Mouse (Mus musculus): ENCODE data around the gene Olfm2. TPM values are rescaled to one million over a fixed set of nuclear protein-coding genes. Genes with fewer than 3 reads are reported as not detected.
A peak's percentile ranks its signal among the peaks of the same experiment; 100 is the strongest.

Olfm2 gene
- under 1 TPM in 3 of 4 experiments, not detected in 1; 0.16 to 0.22 (median 0.22) TPM for total RNA-seq (2022)

DNA sequence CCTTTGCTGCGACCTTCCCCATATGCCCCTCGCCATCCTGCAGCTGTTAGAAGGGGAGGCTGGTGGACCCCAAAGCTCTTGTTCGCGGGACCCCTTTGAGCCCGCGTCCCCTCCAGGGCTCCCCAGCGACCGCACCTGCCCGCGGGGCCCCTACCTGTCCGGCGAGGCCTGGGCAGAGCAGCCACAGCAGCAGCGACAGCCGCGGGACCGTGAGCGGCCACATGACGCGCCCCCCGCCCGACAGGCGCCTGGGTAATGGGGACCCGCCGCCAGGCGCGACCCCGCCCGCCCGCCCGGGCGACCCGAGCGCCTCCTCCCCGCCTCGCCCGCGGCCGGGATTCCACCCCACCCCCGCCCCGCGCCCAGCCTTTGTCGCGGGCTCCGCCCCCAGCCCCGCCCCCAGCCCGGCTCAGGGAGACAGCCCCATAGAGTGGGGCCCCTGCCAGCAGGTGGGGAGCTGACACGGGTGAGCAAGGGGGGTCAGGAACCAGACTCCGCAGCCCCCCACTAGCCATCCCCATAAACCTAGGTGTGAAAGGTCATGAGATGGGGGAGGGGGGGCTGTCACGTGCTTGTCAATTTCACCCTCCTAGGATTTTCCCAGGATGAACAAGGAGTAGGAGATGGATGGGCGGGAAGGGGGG lies at the start of gene Olfm2:
Gene Olfm2 (minus strand): TSS at position 333 of the 644 bp plus-strand sequence.
- no peak for DNase-seq (ENCODE audit: low spot score)

DNA sequence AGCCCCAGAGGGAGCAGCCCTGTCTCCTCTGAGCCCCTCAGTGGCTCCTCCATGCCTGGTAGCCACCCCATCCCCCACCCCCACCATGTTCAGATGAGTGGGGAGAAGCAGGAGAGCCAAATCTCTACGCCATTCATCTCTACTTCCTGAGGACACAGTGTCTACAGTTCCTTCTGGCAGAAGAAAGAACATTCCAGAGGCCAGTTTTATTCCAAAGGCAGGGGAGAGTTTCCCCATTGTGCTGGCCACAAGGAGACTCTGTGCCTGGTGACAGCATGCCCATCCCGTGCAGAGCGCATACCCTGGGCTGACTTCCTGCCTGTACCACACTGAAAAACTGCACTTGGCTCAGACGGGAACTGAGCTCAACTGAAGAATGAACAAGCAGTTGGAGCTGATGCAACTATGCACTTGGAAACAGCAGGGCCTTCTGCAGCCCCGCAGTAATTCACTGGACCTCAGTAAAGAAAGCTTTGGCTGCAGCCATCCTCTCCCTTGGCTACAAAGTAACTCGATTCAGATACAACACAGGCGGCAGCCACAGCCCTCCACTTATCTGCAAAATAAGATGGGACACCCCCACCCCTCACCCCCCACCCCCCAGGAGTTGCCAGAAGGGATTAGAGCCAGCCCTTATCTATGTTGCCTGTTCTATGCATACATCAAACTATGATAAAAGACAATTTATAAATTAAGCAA lies 48.1 kb upstream of the Olfm2 start:
- peak; percentile 70 for DNase-seq (ENCODE audit: low spot score)

DNA sequence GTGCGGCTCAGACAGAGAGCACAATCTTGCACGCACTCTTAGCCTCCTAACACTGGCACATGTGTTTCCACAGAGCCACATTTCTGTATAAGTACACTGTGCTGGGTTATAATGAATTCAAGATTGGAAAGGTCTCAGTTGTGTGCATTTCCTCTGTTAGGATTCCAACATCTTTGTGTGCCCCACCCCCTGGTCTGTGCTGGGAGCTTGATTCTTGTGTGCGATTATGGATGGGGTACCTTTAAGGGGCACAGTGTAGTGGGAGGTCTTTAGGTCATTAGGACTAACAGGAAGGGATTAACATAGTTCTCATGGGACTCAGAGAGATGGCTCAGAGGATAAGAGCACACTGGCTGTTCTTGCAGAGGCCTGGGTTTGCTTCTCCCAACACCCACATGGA lies 44.2 kb upstream of the Olfm2 start:
- no peak for DNase-seq (ENCODE audit: low spot score)

DNA sequence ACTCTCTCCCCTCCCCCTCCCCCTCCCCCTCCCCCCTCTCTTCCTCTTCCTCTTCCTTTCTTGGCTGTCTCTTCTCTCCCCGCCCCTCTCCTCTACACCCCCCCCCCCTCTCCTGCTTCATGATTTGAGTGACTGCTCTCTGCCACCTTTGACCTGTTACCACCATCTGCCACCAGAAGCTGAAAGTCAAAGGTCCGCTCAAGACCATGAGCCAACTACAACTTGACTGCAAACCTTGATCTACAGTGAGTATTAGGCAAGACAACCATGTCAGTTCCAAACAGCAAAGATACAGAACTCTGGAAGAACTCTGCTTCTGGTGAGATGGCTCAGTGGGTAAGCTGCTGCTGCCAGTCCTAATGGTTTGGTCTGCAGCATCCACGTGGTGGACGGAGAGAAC lies 43.5 kb upstream of the Olfm2 start:
- DNase-seq (ENCODE audit: low spot score) = no peak

DNA sequence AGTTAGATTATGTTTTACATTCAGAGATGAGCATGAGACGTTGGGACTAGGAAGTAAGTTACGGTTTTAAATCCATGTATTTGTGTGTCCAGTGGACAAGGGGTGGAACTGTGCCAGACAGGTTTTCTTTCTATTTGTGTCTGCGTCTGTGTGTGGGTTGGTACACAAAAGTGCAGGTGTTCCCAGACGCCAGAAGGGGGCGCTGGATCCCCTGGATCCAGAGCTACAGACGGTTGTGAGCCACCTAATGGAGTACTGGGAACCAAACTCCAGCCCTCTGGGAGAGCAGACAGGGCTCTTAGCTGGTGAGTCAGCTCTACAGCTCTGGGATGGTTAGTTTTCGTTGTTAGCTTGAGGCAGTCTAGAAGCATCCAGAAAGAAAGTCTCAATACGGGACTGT lies 41.8 kb upstream of the Olfm2 start:
- no peak for DNase-seq (ENCODE audit: low spot score)

DNA sequence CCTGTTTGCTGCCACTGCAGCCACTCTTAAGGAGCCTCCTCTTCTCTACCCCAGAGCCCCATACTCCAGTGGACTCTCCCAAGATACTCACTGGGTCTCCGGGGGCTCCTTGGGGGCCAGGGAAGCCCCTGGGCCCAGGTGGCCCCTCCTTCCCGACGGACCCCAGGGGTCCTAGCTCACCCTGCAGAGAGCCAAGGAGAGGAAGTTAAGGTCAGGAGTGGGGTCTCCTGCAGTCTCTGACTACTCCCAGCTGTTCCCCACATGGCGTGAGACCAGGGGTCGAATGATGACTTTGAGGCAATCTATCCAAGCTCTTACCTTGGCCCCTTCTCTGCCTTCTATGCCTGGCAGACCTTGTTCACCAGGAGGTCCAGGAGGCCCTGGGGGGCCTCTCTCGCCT lies 38.9 kb upstream of the Olfm2 start:
- DNase-seq (ENCODE audit: low spot score) = no peak

DNA sequence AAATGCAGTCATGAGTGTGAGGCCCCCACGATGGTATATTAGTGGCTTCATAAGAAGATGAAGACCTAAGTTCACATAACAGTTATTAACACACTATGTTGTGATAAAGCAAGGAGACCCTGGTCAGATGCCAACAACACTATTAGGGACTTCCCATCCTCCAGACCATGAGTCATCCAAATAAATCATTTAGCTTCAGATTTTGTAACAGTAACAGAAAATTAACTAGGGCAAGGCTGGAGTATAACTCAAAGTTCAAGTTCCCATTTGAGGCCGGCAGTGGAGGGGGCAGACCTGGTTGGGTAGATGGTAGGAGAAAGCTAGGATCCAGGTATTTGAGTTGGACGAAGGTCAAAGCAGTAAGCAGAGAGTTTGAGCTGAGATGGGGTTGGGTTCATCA lies 35.1 kb upstream of the Olfm2 start:
- no peak for DNase-seq (ENCODE audit: low spot score)

DNA sequence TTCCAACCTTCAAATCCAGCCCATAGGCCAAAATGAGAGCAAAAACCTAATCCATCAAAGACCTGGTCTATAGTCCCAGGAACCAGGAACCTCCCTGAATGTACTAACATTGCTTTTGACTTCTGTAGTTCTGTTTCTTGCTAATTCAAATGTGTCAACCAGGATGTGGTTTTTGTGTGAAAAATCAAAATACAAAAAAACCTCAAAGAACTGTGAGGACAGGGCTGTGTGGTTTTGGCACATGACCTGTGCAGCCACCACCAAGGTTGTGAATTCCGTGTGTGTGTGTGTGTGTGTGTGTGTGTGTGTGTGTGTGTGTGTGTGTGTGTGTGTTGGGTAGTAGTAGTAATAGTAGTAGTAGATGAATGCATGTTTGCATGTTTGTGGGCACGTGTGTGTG lies 19.1 kb upstream of the Olfm2 start:
- no peak for DNase-seq (ENCODE audit: low spot score)

DNA sequence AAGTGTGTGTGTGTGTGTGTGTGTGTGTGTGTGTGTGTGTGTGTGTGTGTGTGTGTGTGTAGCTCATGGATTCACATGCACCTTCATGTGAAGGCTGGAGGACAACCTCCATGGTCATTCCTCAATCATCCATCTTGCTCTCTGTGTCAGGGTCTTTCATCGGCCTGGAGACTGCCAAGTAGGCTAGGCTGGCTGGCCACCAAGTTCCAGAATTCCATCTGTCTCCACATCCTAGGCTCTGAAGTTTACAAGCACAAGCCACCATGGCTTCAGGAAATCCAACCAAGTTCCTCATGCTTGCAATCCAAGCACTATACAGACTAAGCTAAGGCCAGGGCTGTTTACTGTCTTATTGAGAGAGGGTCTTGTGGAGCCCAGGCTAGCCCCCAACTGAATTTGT lies 16.9 kb upstream of the Olfm2 start:
- DNase-seq (ENCODE audit: low spot score) = peak; percentile 44

DNA sequence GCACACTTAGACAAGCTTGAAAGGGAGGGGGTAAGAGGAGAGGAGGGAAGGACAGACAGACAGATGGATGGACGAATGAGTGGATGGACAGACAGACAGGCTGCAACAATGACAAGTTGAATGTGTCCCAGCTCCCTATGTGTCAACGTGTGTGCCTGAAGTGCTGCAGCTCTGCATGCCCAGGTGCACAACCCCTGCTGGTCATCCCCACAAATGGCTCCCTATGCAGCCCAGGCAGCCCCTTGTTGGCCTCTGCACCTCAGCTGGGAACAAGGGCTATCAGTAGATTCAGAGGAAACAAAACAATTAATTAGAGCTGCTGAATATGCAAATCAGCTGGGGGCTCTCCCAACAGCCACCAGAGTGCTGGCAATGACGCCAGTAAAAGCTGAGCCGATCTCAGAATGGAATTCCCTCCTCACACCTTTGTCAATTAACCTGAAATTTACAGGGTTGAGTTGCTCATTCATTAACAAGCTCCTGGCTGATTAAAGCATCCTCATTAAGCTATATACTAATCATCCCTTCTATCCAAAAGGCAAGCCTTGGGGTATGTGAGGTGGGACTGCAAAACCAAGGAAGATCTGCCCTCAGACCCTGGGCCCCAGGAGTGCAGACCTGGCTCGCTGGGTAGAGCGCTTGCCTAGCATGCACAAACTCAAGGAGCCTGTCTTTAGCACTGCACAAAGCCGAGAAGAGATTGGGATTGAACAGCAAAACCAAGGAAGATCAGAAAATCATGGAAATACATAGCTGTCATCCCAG lies 16.2 kb upstream of the Olfm2 start:
- DNase-seq (ENCODE audit: low spot score) = no peak

DNA sequence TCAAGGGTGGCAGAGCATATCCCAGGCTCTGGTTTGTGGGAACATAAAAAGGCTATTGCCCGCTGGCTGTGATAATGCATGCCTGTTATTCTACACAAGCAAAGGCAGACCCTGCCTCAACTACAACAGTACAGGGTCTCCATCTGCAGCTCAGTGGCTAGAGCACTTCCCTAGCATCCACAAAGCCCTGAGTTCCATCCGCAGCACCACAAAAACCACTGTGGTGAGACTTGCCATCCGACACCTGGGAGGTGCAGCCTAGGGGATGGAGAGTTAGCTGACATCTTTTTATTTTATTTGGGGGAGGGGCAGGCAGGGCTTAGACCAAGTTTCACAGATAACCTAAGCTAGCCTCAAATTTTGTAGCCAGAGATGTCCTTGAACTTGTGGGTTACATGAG lies 15.2 kb upstream of the Olfm2 start:
- no peak for DNase-seq (ENCODE audit: low spot score)

DNA sequence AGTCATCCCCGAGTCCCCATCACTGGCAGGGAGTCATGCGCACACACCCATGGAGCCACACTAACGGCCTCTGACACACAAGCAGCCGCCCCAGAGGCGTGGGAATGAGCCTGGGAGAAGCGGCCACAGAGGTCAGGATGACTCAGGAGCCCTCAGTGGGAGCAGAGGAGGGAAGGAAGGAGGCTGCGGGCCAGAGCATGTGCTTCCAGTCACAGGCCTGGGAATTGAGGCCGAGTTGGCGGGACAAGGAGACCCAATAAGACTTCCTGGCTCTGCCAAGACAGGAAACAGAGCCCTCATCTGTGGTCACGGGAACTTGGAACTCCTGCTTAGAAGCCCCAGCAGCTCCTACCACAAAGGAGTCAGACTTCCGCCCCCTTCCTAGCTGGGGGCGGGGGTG lies 14.7 kb upstream of the Olfm2 start:
- DNase-seq (ENCODE audit: low spot score) = peak; percentile 92

DNA sequence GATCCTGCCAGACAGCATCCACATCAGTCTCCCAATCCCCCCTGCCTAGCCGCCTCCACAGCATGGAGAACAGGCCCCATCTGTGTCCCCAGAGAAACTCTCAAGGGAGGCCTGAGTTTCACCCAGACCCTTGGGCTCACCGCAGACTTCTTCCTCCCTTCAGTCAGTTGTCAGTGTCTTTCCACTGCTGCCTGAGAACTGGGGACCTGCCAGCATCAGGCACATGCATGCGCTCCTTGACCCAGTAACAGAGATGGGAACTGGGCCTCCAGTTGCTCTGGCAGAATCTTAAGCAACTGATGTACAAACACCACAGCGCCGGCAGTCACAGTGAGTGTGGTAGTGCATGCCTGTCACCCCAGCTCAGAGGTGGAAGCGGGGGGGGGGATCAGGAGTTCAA lies 12.7 kb upstream of the Olfm2 start:
- peak; percentile 43 for DNase-seq (ENCODE audit: low spot score)

DNA sequence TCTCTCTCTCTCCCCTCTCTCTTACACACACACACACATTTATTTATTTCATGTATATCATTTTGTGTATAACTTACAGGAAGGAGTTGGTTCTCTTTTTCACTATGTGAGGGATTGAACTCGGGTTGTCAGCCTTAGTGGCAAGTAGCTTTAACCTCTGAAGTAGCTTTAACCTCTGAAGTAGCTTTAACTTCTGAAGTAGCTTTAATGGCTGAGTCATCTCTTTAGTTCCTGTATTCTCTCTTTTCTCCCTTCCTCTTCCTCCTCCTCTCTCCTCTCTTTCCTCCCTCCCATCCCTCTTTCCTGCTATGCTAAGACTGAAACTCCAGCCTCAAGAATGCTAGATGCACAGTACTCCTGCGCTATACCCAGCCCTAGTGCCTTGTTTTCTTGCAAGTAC lies 12.1 kb upstream of the Olfm2 start:
- DNase-seq (ENCODE audit: low spot score) = no peak

DNA sequence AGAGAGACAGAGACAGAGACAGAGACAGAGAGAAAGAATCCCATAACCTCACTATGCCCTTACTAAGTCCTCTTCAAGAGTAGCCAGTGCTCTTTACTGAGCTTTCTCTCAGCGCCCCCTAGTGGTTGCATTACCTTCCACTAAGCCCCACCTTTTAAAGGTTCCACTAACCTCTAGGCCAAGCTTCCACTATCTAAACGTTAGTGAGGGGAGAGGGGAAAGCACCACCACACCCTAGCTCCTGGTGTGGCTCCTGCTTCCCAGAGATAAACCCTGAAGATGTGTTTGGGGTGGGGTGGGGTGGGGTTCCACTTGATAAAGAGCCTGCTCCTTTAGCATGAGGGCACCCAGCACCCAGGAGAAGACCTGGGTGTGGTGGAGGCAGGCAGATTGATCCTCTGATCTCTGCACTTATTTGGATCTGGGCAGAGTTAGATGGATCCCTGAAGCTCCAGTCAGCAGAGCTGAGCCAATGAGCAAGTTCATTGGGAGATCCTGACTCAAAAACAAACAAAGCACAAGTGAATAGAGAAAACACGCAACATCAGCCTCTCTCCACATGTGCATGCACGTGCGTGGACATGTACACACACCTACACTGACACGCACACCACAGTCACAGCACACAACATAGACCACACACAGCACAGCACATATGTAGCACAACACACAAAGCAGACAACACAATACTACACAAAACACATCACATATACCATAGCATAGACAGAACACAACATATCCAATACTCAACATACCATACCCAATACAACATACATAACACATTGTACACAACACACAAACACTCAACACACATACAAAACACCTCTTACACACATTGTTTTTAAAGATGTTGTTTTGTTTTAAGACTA lies 11.2 kb upstream of the Olfm2 start:
- DNase-seq (ENCODE audit: low spot score) = peak; percentile 63

DNA sequence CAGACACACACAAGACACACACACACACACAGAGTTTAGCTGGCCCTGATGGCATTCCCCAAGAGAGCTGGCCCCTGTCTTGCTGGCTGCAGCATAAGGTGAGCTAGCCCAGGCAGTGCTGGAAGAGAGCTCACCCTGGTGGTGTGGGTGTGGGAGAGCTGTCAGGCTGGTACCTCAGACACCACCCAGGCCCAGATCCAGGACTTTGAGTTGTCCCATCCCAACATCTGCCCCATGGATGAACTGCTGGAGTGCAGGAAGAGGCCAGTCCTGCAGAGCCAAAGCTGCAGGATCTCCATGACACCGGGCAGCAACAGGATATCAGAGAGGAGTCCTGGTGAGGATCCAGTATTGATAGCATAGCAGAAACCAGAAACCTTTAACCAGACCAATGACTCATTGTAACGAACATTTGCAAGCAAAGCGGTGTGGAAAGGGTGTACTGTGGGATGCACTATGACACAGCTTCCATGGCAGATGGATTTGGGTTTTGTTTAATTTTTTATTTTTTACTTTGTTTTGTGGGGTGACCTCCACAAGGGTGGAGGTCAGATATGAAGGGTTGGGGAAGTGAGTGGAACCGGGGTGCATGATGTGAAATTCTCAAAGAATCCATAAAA lies 10.0 kb upstream of the Olfm2 start:
- DNase-seq (ENCODE audit: low spot score) = no peak

DNA sequence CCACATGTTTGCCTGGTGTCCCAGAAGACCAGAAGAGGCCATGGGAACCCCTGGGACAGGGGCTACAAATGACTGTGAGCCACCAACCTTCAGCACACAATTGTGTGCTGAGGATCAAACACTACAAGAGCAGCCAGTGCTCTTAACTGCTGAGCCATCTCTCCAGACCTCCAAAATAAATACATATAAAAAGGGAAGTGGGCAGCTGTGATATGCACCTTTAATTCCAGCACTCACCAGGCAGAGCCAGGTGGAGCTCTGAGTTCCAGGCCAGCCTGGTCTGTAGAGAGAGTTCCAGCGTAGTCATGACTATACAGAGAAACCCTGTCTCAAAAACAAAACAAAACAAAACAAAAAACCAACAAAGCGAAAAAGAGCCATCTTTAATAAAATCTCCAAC lies 8.2 kb upstream of the Olfm2 start:
- no peak for DNase-seq (ENCODE audit: low spot score)

DNA sequence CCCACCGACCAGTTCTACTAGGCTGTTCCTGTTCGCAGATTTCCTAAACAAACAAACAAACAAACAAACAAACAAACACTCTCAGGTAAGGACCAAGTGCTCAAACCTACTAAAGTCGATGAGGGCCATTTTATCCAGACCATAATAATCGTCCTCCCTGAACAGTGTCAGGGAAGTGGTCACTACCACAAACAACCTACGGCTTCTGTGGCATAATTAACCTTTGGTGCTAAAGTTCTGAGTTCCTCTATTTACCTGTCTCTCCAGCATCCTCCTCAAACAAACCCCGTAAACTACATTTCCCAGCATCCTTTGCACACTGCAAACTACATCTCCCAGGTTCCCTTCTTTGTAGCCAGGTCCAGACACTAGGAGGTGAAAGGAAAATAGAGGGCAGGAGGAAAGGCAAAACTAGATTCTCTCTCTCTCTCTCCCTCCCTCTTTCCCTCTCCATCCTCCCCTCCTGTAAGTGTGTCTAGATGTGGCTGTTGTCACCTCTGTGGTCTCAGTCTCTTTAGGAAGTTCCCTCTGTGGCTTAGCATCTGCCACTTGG lies 5.4 kb upstream of the Olfm2 start:
- no peak for DNase-seq (ENCODE audit: low spot score)

DNA sequence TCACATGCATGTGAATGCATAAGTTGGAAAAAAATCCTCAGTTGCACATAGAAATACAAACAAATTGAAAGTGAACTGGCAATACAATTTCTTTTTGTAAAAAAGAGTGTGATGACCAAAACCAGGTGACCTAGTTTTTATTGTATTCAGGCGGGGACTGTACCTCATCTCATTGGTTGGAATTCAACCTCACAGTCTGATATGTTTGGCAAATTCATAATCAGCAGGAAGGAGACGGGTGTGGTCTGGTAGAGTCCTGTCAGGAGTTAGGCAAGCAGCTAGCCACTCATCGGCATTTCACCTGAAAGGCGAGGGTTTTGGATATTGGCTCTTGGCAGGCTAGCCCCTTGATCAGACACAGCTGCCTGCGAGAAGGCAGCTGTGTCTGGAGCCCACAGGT lies 3.1 kb upstream of the Olfm2 start:
- DNase-seq (ENCODE audit: low spot score) = no peak

DNA sequence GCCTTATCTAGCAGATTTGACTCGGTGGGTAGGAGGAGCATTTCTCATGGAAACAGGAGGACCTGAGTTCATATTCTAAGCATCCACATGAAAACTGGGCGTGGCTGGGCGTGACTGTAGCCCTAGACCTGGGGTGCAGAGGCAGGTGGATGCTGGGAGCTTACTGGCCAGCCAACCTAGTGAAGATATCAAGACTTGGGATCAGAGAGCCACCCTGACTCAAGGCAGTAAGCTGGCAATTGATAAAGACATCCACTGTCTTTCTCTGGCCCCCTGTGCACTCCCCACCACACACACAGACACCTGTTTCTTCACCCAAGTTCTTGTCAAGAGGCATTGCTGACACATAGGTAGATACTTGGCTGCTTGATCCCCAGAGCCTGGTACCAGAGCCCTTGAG lies 2.4 kb upstream of the Olfm2 start:
- DNase-seq (ENCODE audit: low spot score) = no peak

DNA sequence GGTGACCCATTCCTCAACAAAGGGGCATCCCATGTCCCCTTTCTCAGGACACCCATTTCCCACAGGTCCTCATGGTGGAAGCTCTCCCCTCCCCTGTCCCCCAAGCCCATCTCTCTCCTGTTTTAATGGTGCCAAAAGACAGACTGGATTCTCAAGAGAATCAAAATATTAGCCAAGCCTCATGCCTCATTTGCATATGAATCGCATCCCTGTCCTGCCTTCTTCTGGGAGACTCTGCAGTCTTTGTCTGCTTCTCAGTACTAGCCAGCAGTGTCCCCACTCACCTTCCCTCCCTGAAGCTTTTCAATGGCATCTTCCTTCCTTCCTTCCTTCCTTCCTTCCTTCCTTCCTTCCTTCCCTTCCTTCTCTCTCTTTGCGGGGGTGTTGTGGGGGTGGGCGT lies 1.5 kb upstream of the Olfm2 start:
- no peak for DNase-seq (ENCODE audit: low spot score)
